Mouse (Mus musculus) intestine, postnatal 0 days (tissue): ENCODE results near the gene Ctbp2. TPM values are rescaled to one million over a fixed set of nuclear protein-coding genes. Genes with fewer than 3 reads are reported as not detected.

Experiments used
- ATAC-seq: fragments of 200-750 bp; cut with Nextera tagmentation; 2 replicates; pipeline ENCODE4 v1.8.0; 2017; ENCODE audit warnings: mild to moderate bottlenecking, moderate TSS enrichment, moderate library complexity
- H3K27ac ChIP-seq: fragments of 300-500 bp; sonication (generic); 2 replicates; pipeline ENCODE4 v1.5.1; 2014; ENCODE audit warnings: mild to moderate bottlenecking, low read depth, low read length, moderate library complexity
- H3K27me3 ChIP-seq: fragments of 300-500 bp; sonication (generic); replicated peaks from 2 replicates; pipeline ENCODE4 v1.6.1; 2014; ENCODE audit warnings: low read length, mixed read lengths; ENCODE audit not compliant: control insufficient read depth, insufficient read depth
- H3K36me3 ChIP-seq: fragments of 300-500 bp; sonication (generic); 2 replicates; pipeline ENCODE4 v1.6.1; 2014; ENCODE audit warnings: mild to moderate bottlenecking, moderate library complexity; ENCODE audit not compliant: control insufficient read depth, insufficient read depth
- H3K4me1 ChIP-seq: fragments of 300-500 bp; sonication (generic); replicated peaks from 2 replicates; pipeline ENCODE4 v1.6.1; 2014; ENCODE audit warnings: antibody characterized with exemption, low read length, mixed read lengths; ENCODE audit not compliant: control insufficient read depth, insufficient read depth
- H3K4me2 ChIP-seq: fragments of 300-500 bp; sonication (generic); replicated peaks from 2 replicates; pipeline ENCODE4 v1.6.1; 2014; ENCODE audit warnings: low read depth, mild to moderate bottlenecking, moderate library complexity
- H3K4me3 ChIP-seq: fragments of 300-500 bp; sonication (generic); 2 replicates; pipeline ENCODE4 v1.5.1; 2014; ENCODE audit warnings: low read depth, low read length
- H3K9ac ChIP-seq: fragments of 300-500 bp; sonication (generic); 2 replicates; pipeline ENCODE4 v1.6.1; 2014; ENCODE audit warnings: mild to moderate bottlenecking, low read depth, low read length
- H3K9me3 ChIP-seq: fragments of 300-500 bp; sonication (generic); 2 replicates; pipeline ENCODE4 v1.6.1; 2016; ENCODE audit warnings: mixed run types; ENCODE audit not compliant: control insufficient read depth
- CTCF ChIP-seq: sonication (generic); IDR thresholded peaks from 2 replicates; pipeline ENCODE4 v1.5.1; 2016; ENCODE audit warnings: low read depth, mild to moderate bottlenecking, control low read depth, antibody characterized with exemption, moderate library complexity
- WGBS: fragments of 180-500 bp; shearing (Covaris S2); extraction: QIAGEN DNeasy Blood & Tissue Kit; methylation state at CpG from one replicate; pipeline ENCODE4 v1.1.7; 2014; 5-methylcytosine and 5-hydroxymethylcytosine counted together
- polyA plus RNA-seq: library from polyadenylated mRNA; unstranded; fragments of >200 nt; fragmentation: Nextera tagmentation; extraction: Ambion mirVana; gene quantifications from 2 replicates; pipeline ENCODE4 v1.2.1, GENCODE M21; 2015

The Ctbp2 gene
- polyA plus RNA-seq, 1 experiment from 2014 or later = 42.6 TPM

- Histone ChIP-seq H3K4me2 (no peak overlapping the region), H3K4me3 (no peak overlapping the region), H3K27me3 (no peaks in the 10 kb centered on the region), H3K9me3 (no peaks in the 10 kb centered on the region), H3K9ac (no peak overlapping the region), H3K4me1 (peaks cover 38% of the 10 kb centered on the region), H3K36me3 (no peaks in the 10 kb centered on the region), H3K27ac (peak overlapping the region; percentile 36; the same call in 1 of the 2 replicates)
- no peak for TF ChIP-seq CTCF
- 30% methylated on average over 4 of the region's 4 CpGs for WGBS
- no peak for ATAC-seq
These were observed 86.5 kb downstream of the Ctbp2 start for GRCm38 (mm10) chr7:133037618-133038017.

- WGBS = 42% methylated on average over 5 of the region's 5 CpGs
These were observed 86.9 kb downstream of the Ctbp2 start for GRCm38 (mm10) chr7:133037217-133037616.

GRCm38 (mm10) chr7:133035901-133036300 lies 88.3 kb downstream of the Ctbp2 start:
- no peak for ATAC-seq
- no peaks in the 10 kb centered on the region for H3K27me3 ChIP-seq
- H3K4me1 ChIP-seq = peaks cover 23% of the 10 kb centered on the region
- H3K9ac ChIP-seq = no peak overlapping the region
- TF ChIP-seq CTCF = no peak
- H3K4me2 ChIP-seq = no peak overlapping the region
- no peaks in the 10 kb centered on the region for H3K9me3 ChIP-seq
- no peak overlapping the region for H3K4me3 ChIP-seq
- H3K27ac ChIP-seq = no peak overlapping the region
- no peaks in the 10 kb centered on the region for H3K36me3 ChIP-seq

More at GRCm38 (mm10) chr7:133037217-133037616, 86.9 kb downstream of the Ctbp2 start:
- no peak for TF ChIP-seq CTCF
- H3K36me3 ChIP-seq = no peaks in the 10 kb centered on the region
- H3K4me1 ChIP-seq = peaks cover 35% of the 10 kb centered on the region
- H3K27me3 ChIP-seq = no peaks in the 10 kb centered on the region
- no peak overlapping the region for H3K9ac ChIP-seq
- ATAC-seq = no peak
- H3K4me3 ChIP-seq = no peak overlapping the region
- H3K27ac ChIP-seq = peak overlapping the region; percentile 29; the same call in 1 of the 2 replicates
- no peak overlapping the region for H3K4me2 ChIP-seq
- H3K9me3 ChIP-seq = no peaks in the 10 kb centered on the region

GRCm38 (mm10) chr7:133032589-133033203 lies 91.5 kb downstream of the Ctbp2 start:
- H3K4me1 ChIP-seq = peaks cover 19% of the 10 kb centered on the region
- H3K9me3 ChIP-seq = no peaks in the 10 kb centered on the region
- no peaks in the 10 kb centered on the region for H3K36me3 ChIP-seq
- H3K27me3 ChIP-seq = no peaks in the 10 kb centered on the region
- H3K9ac ChIP-seq = no peak overlapping the region
- no peak overlapping the region for H3K4me2 ChIP-seq
- ATAC-seq = no peak
- H3K27ac ChIP-seq = no peak overlapping the region
- TF ChIP-seq CTCF = peak; percentile 96
- 42% methylated on average over 9 of the region's 9 CpGs for WGBS
- no peak overlapping the region for H3K4me3 ChIP-seq

- Histone ChIP-seq H3K9me3 (no peaks in the 10 kb centered on the region), H3K27ac (peak overlapping the region; percentile 77), H3K4me2 (peak overlapping the region; percentile 30), H3K27me3 (no peaks in the 10 kb centered on the region), H3K9ac (no peak overlapping the region), H3K4me3 (no peak overlapping the region), H3K4me1 (peaks cover 16% of the 10 kb centered on the region), H3K36me3 (no peaks in the 10 kb centered on the region)
- peak; percentile 98 for ATAC-seq
- WGBS = 37% methylated on average over 8 of the region's 8 CpGs
- no peak for TF ChIP-seq CTCF
These were observed 94.6 kb downstream of the Ctbp2 start for GRCm38 (mm10) chr7:133029496-133030047.

GRCm38 (mm10) chr7:133029004-133029403 lies 95.2 kb downstream of the Ctbp2 start:
- peak; percentile 21 for TF ChIP-seq CTCF
- Histone ChIP-seq H3K4me3 (no peak overlapping the region), H3K27ac (peak overlapping the region; percentile 77), H3K27me3 (no peaks in the 10 kb centered on the region), H3K4me1 (peaks cover 16% of the 10 kb centered on the region), H3K36me3 (no peaks in the 10 kb centered on the region), H3K4me2 (peak overlapping the region; percentile 30), H3K9ac (no peak overlapping the region), H3K9me3 (no peaks in the 10 kb centered on the region)
- 37% methylated on average over 8 of the region's 8 CpGs for WGBS
- ATAC-seq = peak; percentile 50
